Mouse (Mus musculus) testis, adult 2 months (tissue): Measurements from ENCODE around the gene Arid1a. TPM values are rescaled to one million over a fixed set of nuclear protein-coding genes. Genes with fewer than 3 reads are reported as not detected.
A peak's percentile ranks its signal among the peaks of the same experiment; 100 is the strongest.

Experiments
- H3K27ac ChIP-seq: fragments of 200-500 bp; 2 replicates; pipeline ENCODE4 v1.5.1; 2012; ENCODE audit warnings: low read depth, low read length; ENCODE audit not compliant: control insufficient read depth, insufficient read depth
- H3K27me3 ChIP-seq: fragments of 200-500 bp; 2 replicates; pipeline ENCODE4 v1.6.1; 2012; ENCODE audit warnings: mild to moderate bottlenecking, low read length, moderate library complexity; ENCODE audit not compliant: control insufficient read depth, insufficient read depth
- H3K36me3 ChIP-seq: fragments of 200-500 bp; 2 replicates; pipeline ENCODE4 v1.6.1; 2012; ENCODE audit warnings: mild to moderate bottlenecking, low read length; ENCODE audit not compliant: control insufficient read depth, insufficient read depth
- H3K4me1 ChIP-seq: fragments of 200-500 bp; 2 replicates; pipeline ENCODE4 v1.6.1; 2012; ENCODE audit warnings: low read length; ENCODE audit not compliant: control insufficient read depth, insufficient read depth
- H3K4me3 ChIP-seq: fragments of 200-500 bp; 2 replicates; pipeline ENCODE4 v1.5.1; 2012; ENCODE audit warnings: low read depth, mild to moderate bottlenecking, low read length, moderate library complexity, mixed read lengths; ENCODE audit not compliant: control insufficient read depth
- CTCF ChIP-seq: fragments of 200-500 bp; IDR thresholded peaks from 2 replicates; pipeline ENCODE4 v1.5.1; 2012; ENCODE audit warnings: low read depth, mild to moderate bottlenecking, inconsistent platforms, low read length, moderate library complexity; ENCODE audit not compliant: control insufficient read depth, insufficient read depth, insufficient replicate concordance
- POLR2A ChIP-seq: fragments of 200-500 bp; IDR thresholded peaks from 2 replicates; pipeline ENCODE4 v1.6.1; 2012; ENCODE audit warnings: low read depth, mild to moderate bottlenecking, inconsistent platforms, low read length, moderate library complexity; ENCODE audit not compliant: control insufficient read depth
- polyA plus RNA-seq: library from polyadenylated mRNA; depleted of rRNA; stranded (reverse); fragments of >200 nt; gene quantifications from 2 replicates; pipeline ENCODE4 v1.2.3, GENCODE M21; 2012

Arid1a gene
- polyA plus RNA-seq, 1 experiment = 36.4 TPM

- peaks cover 4% of the 10 kb centered on the region; the same call in 1 of the 2 replicates for H3K36me3 ChIP-seq
- H3K27me3 ChIP-seq = no peaks in the 10 kb centered on the region
- H3K4me1 ChIP-seq = no peaks in the 10 kb centered on the region; the same call in 1 of the 2 replicates
- no peak overlapping the region for H3K27ac ChIP-seq
- H3K4me3 ChIP-seq = no peak overlapping the region
- TF ChIP-seq POLR2A (no peak), CTCF (no peak)
Measured at GRCm38 (mm10) chr4:133666199-133666598, 90.4 kb downstream of the Arid1a start.

- Histone ChIP-seq H3K4me1 (peaks cover 4% of the 10 kb centered on the region), H3K36me3 (peaks cover 4% of the 10 kb centered on the region; the same call in 1 of the 2 replicates), H3K4me3 (no peak overlapping the region), H3K27ac (no peak overlapping the region), H3K27me3 (no peaks in the 10 kb centered on the region)
- TF ChIP-seq POLR2A = no peak
- TF ChIP-seq CTCF = no peak
Measured at GRCm38 (mm10) chr4:133665118-133665517, 91.5 kb downstream of the Arid1a start.

- Histone ChIP-seq H3K36me3 (peaks cover 4% of the 10 kb centered on the region; the same call in 1 of the 2 replicates), H3K27me3 (no peaks in the 10 kb centered on the region), H3K27ac (no peak overlapping the region), H3K4me3 (no peak overlapping the region), H3K4me1 (peaks cover 6% of the 10 kb centered on the region)
- no peak for TF ChIP-seq POLR2A
- no peak for TF ChIP-seq CTCF
Measured at GRCm38 (mm10) chr4:133662945-133663344, 93.6 kb downstream of the Arid1a start.

GRCm38 (mm10) chr4:133662421-133662820 lies 94.1 kb downstream of the Arid1a start:
- Histone ChIP-seq H3K27me3 (no peaks in the 10 kb centered on the region), H3K36me3 (peaks cover 3% of the 10 kb centered on the region; the same call in 1 of the 2 replicates), H3K4me1 (peaks cover 6% of the 10 kb centered on the region), H3K27ac (no peak overlapping the region), H3K4me3 (no peak overlapping the region)
- TF ChIP-seq CTCF = no peak
- TF ChIP-seq POLR2A = no peak

- Histone ChIP-seq H3K27ac (peak overlapping the region; percentile 73), H3K36me3 (peaks cover 3% of the 10 kb centered on the region; the same call in 1 of the 2 replicates), H3K27me3 (no peaks in the 10 kb centered on the region), H3K4me3 (no peak overlapping the region), H3K4me1 (peaks cover 6% of the 10 kb centered on the region)
- TF ChIP-seq CTCF (no peak), POLR2A (no peak)
Measured at GRCm38 (mm10) chr4:133660193-133661155, 96.1 kb downstream of the Arid1a start.

GRCm38 (mm10) chr4:133659497-133660192 lies 96.9 kb downstream of the Arid1a start:
- no peak for TF ChIP-seq CTCF
- TF ChIP-seq POLR2A = no peak
- Histone ChIP-seq H3K4me3 (no peak overlapping the region), H3K27ac (peak overlapping the region; percentile 73), H3K4me1 (peaks cover 6% of the 10 kb centered on the region), H3K36me3 (peaks cover 3% of the 10 kb centered on the region; the same call in 1 of the 2 replicates), H3K27me3 (no peaks in the 10 kb centered on the region)

- Histone ChIP-seq H3K36me3 (0 out of 2 replicates have a peak, but pooled peaks cover 1% of the 10 kb centered on the region), H3K4me3 (no peak overlapping the region), H3K27me3 (no peaks in the 10 kb centered on the region), H3K27ac (no peak overlapping the region), H3K4me1 (peaks cover 6% of the 10 kb centered on the region)
- TF ChIP-seq CTCF = no peak
- no peak for TF ChIP-seq POLR2A
Measured at GRCm38 (mm10) chr4:133658729-133659128, 97.8 kb downstream of the Arid1a start.
